Mouse (Mus musculus) gastrocnemius, postnatal 25 days (tissue): ENCODE data around the gene Purb. TPM values are rescaled to one million over a fixed set of nuclear protein-coding genes. Genes with fewer than 3 reads are reported as not detected.
A peak's percentile ranks its signal among the peaks of the same experiment; 100 is the strongest.
"Not testable (repeated sequence)": the region's sequence is repeated elsewhere in the genome, so short reads cannot be mapped to it uniquely, and the experiment has no call there.

Experiments
- DNase-seq: peaks from one replicate; pipeline ENCODE4 v3.0.0; 2022
- total RNA-seq, 2 experiments: library from RNA; stranded (reverse); gene quantifications; 1 replicate in 1 of 2; 2 replicates in 1 of 2; pipeline ENCODE4 v1.2.3; 2021

Gene Purb
- total RNA-seq, 2 experiments from 2014 or later: 21.8 to 21.9 TPM

- DNase-seq: no peak
Measured at GRCm38 (mm10) chr11:6484244-6484959, 8.7 kb upstream of the Purb start.

DNA sequence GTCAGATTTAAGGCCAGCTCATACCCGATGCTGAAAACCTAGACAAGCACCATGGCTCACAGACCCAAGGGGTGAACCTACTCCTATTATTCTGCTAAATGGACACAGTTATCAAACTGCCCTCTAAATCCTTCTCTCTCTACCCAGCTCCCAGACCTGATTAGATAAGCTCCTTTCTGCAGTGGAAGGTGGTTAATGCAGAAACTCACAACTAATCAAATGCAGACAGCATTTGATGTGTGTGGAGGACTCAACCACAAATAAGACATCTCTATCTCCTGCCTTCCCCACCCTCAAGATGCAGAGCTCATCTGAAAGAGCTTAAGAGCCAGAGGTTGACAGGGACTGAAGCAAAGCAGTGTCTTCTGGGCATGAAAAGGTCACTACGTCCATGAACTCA is 7.4 kb upstream of the Purb start:
- DNase-seq: no peak

- peak; percentile 28 for DNase-seq
Measured at GRCm38 (mm10) chr11:6481669-6482185, 6.0 kb upstream of the Purb start.

GRCm38 (mm10) chr11:6480681-6481405 is 5.1 kb upstream of the Purb start:
- no peak for DNase-seq

GRCm38 (mm10) chr11:6480191-6480590 is 4.5 kb upstream of the Purb start:
- no peak for DNase-seq

DNA sequence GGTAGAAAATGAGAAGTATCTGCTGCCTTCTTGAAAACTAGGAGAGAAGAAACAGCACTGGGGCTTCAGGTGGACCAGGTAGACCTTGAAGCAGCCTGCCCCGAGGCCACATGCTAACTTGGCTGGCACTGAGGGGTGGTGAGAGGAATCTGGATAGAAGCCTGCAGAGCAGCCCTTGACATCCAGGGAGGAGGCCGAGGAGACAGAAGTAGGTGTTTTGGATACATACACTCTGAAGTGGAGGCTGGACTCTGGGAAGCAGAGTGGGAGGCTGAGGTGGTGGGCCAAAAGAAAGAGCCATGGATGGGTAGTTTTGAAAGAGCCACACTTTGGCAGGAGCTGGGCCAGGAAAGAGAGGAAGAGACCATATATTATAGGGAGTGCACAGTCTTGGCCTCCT is 3.5 kb upstream of the Purb start:
- DNase-seq: no peak

GRCm38 (mm10) chr11:6477350-6477749 is 1.6 kb upstream of the Purb start:
- DNase-seq: no peak

DNA sequence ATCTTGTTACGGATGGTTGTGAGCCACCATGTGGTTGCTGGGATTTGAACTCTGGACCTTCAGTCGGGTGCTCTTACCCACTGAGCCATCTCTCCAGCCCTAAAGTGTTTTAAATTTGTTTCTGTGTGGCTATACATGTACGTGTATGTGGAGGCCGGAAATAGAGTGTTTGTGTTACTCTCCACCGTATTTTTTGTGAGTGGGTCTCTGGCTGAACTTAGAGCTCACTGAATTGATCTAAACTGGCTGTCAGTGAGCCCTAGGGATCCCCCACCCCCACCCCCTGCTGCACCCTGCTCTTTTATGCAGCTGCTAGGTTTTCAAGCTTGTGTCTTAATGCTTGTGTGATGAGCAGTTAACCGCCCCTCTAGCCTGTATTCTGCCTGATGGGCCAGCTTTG is 1.2 kb upstream of the Purb start:
- DNase-seq: no peak

DNA sequence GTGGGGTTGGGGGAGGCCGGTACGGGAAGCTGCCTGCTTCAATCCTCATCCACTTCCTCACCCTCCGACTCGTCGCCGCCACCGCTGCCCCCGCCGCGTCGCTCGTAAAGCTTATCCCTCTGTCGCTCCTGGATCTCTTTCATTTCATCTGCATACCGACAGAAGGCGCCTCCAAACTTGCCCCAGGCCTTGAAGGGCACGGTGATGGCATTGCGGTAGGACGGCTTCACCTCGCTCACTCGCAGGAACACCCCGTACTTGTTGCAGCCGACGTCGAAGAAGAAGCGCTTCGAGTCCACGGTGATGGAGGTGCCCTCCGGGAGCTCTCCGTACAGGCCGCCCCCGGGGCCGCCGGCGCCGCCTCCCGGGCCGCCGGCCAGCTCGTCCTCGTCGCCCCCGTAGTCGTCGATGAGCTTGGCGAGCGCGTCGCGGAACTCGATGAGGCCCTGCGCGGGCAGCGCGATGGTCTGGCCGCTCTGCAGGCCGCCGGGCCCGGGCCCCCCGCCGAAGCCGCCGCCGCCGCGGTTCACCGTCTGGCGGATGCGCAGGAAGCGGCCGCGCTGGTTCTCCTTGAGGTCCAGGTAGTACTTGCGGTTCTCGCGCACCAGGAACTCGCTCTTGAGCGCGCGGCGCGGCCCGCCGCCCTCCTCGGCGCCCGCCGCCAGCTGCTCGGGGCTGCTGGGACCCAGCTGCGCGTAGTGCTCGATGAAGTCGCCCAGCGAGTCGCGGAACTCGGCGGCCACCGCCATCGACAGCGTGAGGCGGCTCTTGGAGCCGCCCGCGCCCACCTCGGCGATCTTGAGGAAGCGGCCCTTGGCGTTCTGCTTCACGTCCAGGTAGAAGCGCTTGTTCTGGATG is 614 bp downstream of the Purb start:
- DNase-seq: peak; percentile 64

DNA sequence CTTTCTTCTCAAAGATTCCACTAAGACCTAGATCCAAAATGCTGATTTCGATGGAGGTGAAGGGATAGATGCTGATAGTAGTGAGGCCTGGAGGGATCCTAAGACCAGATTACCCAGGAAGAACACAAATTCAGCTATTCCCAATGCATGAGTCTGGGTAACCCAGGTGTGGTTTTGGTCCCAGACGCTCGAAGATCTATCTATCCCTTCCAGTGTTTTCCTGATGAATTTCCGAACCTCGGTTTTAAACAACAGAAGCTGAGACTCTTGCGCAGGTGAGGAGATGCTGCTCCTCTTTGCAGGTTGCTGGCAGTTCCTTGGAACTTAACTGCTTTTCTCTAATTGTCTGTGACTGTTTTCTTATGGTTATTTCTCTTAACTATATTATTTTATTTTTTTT is 1.3 kb downstream of the Purb start:
- DNase-seq: no peak

- DNase-seq: no peak
Measured at GRCm38 (mm10) chr11:6472076-6472475, 3.6 kb downstream of the Purb start.

DNA sequence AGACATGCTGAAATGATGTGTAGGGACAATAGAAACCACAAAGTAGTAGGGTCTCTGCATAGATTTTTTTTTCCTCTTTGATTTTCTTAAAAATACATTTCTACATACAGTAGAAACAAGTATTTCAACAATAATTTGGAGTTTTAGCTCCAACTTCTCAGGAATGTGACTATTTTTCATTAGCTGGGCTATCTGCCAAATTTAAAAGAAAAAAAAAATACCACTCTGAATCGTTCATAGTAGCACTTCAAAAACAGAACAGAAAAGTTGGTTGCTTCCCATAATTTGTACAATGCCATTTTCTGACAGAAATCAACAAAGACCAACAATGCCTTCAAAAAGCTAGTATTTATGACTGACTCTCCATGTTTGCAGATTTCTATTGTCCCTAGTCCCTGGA is 4.2 kb downstream of the Purb start:
- DNase-seq: no peak

DNA sequence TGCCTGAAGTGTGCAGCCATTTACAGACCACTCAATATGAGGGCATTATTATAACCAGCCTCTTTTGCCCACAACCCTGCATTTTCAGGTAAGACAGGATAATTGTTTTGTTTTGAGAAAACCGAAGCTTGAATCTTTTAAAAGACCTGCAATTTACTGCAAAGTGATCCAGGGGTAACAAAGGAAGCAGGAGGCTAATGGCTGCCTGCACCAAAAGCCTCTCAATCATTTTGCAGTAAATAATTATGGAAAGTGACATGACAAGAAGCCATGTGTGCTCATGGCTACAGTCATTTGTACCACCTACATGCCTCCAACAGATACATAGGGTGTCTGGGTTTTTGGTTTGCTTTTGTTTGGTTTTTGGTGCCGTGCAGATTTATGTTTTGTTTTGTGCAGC is 4.7 kb downstream of the Purb start:
- no peak for DNase-seq

- no peak for DNase-seq
Measured at GRCm38 (mm10) chr11:6468541-6468940, 7.2 kb downstream of the Purb start.

GRCm38 (mm10) chr11:6465122-6465521 is 10.6 kb downstream of the Purb start:
- DNase-seq: no peak

- no peak for DNase-seq
Measured at GRCm38 (mm10) chr11:6463159-6463837, 12.4 kb downstream of the Purb start.

DNA sequence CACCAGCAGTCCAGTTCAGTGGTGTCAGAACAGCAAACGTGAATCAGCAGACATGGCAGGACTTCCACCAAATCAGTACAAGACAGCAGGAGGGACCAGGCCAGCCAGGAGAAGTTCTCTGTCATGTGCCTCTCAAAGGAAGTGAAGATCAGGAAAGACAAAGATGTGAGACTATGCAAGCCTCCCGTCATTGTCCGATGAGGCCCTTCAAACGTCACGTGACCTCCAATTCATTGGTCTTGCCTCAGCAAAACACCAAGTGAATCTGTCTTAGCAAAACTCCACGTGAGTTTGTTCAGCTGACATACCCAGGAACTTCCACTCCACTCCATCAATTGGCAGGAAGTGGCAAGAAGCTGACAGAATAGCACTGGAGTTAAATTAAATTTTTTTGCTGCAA is 19.6 kb downstream of the Purb start:
- no peak for DNase-seq

DNA sequence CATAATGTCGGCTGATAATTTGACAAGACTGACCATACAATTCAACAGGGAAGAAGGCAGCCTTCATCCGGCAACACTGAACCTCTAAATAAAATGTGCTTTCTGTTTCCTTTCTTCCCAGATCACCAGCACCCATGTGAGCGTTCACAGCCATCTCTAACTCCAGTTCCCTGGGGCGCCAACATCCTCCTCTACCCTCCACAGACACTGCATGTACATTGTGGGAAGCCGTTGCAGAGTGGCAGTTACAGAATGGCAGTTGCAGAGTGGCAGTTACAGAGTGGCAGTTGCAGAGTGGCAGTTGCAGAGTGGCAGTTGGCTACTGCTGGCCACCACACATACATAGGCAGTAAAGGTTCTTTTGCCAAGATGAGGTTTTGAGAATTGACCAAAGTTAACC is 27.6 kb downstream of the Purb start:
- not testable (repeated sequence) for DNase-seq

DNA sequence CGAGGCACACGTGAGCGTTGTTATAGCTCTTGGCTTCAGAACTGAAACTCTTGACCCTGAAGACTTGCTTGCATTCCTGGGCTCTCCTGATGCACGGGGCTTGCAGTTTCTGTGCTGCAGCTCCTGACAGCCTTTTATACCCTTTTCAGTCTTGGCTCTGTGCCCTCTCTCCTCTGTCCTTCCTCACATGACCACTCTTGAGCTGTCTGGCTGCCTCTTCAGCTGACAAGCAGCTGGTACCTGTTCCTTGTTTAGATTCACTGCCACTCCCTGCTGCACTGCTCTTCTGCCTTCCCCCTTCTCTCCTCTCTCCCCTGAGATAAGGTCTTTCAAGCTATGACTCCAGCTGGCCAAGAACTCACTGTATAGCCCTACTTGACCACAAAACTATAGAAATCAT is 28.2 kb downstream of the Purb start:
- no peak for DNase-seq

GRCm38 (mm10) chr11:6445951-6446350 is 29.8 kb downstream of the Purb start:
- no peak for DNase-seq

DNA sequence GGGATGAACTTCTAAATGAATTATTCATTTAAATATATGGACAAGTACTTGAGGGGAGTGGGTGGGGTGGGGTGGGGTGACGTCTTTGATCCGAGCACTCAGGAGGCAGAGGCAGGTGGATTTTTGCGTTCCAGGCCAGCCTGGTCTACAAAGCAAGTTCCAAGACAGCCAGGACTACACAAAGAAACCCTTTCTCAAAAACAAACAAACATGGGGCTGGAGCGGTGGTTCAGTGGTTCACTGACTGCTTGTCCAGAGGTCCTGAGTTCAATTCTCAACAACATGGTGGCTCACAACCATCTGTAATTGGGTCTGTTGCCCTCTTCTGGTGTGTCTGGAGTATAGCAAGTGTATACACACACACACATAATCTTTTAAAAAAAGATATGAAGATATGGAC is 30.3 kb downstream of the Purb start:
- no peak for DNase-seq
